Mouse (Mus musculus) heart, adult 18-20 months (tissue): ENCODE measurements around the gene Clp1. TPM values are rescaled to one million over a fixed set of nuclear protein-coding genes. Genes with fewer than 3 reads are reported as not detected.
A peak's percentile ranks its signal among the peaks of the same experiment; 100 is the strongest.
"Not testable (repeated sequence)": the region's sequence is repeated elsewhere in the genome, so short reads cannot be mapped to it uniquely, and the experiment has no call there.

ENCODE experiments used
- DNase-seq, 2 experiments: peaks; one replicate each; pipeline ENCODE4 v3.0.0; 2021 to 2022; ENCODE audit warnings: mixed read lengths in 1 of 2
- total RNA-seq, 2 experiments: library from RNA; stranded (reverse); gene quantifications; 2 replicates each; pipeline ENCODE4 v1.2.3; 2021

The Clp1 gene
- total RNA-seq, 2 experiments from 2014 or later = 4.3 to 4.4 TPM

DNA sequence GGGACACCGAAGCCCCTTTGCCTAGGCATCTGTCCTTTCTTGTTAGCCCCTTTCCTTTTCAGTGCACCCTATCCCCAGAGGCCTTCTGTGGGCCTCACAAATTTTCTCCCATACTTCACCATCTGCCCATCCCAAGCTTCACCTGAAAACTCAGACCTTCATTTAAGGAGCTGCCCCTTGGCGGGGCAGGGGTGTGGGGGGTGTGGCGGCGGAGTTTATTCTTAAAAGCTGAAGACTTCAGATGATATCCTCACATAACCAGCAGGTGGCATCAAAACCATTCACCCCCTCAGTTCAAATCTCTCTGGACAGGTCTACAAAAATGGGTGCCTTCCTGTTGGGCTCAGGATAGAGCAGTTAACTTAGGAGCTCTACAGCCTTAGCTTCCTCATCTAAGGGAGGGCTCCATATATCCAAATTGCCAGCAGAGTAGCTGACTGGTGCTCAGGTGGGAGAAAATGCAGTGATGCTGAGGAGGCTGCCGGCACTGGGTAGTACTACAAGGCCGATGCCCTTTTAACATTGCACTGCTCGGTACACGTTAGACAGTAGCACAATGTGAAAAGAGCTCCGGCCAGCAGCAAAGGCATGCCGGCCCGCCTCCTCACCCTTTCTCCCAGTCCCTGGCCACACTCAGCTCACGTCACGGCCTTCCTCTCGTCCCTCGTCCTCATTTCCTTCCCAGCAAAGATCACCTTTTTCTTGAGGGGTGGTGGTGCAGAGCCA is 13.6 kb upstream of the Clp1 start:
- DNase-seq = peak in 1 of 2 experiments; percentile 18

DNA sequence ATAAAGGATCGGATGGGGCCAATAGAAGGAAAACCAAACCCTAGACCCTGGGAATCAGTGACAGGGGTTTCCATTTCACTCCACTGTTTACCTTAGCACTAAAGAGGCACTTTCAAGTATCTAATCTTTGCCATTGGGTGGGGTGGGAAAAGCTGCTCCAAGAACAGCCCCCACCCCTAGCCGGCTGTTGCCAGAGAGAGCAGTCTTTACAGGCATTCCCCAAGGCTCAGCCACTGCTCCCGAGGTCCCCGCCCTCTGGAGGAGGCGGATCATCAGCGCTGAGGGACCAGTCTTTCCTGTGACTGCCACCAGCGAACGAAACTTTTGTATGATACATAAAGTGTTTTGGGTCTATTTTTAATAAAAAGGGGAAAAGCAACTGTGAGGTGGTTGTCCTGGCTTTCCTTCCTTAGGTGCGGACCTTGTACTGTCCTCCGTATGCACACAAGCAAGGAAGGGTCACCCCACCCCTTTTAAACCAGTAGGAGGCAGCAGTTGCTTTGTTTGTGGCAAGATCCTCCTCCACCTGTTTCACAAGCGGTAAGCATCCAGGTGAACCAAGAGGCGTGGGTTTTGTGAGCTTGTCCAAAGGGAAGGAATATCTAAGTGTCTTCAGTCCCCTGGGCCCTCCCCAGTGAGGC is 11.2 kb upstream of the Clp1 start:
- peak; percentile 22 to 54 for DNase-seq

DNA sequence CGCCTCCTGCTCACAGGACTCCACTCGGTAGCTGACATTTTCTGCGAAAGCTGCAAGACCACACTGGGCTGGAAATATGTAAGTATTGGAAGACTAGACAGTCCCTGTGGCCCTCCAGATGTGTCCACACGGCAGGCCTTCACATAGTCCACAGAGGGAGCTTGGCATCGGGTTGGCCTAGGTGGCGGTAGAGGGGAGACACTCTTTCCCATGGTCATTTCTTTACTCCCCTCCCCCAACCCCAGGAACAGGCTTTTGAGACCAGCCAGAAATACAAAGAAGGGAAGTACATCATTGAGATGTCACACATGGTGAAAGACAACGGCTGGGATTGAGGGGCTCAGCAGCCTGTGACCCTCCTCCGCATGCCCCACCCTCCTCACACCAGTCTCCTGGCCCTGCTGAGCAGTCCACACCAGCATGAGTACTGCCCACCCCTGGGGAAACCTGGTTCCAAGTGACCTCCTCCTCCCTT is 10.3 kb upstream of the Clp1 start:
- DNase-seq = no peak

DNA sequence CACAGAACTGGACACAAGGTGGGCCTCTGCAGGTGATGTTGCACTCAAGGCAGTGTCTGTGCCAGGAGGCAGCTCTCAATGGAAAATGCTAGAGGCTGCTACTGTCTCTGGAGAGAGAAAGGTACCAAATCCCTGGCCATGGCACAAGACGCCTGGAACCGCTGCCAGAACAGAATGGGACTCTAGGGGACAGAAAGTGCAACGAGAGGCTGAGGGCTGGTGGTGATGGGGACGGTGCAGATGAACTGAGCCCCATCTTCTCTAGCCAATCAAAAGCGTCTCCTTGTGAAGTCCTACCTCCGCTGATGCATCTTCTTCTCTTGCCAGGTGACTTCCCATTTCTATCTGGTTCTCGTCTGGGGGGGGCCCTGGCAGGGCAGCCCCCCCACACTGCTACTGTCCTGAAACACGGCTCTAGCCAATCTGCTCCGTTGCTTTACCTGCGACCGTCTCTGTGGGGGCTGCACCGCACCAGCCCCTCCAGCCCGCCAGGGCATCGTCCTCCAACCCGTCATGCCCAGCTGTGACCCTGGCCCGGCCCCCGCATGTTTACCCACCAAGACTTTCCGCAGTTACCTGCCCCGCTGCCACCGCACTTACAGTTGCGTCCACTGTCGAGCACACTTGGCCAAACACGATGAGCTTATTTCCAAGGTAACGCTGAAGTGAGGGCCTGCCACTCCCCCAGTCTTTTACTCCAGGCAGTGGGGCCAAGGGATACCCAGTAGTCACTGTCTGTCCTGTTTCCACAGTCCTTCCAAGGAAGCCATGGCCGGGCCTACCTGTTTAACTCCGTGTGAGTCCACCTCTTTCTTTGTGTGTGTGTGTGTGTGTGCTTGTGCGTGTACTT is 9.4 kb upstream of the Clp1 start:
- DNase-seq = no peak

DNA sequence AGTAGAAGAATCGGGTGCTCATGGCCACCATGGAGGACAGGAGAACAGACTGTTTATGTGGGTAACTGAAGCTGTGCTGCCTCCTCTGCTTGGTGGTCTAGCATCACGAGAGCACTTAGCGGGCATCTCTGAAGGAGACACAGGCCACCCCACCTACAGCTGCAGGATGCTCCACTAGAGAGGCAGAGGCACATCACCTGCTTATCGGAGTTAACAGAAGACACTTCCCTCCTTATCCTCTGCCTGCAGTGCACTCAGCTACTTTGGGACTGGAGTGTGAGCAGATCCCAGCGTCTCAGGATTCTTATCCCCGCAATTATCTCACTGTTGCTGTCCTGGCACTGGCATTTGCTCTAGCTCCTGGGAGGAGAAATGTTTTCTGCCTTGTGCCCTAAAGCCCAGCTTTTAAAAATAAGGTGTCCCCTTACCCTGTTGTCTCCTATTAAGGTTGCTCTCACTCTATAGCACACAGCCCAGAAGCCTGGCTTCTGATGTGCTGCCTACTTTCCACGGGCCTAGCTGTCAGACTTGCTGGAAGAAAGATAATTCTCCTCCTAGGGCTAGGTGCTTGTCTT is 8.3 kb upstream of the Clp1 start:
- DNase-seq = no peak

DNA sequence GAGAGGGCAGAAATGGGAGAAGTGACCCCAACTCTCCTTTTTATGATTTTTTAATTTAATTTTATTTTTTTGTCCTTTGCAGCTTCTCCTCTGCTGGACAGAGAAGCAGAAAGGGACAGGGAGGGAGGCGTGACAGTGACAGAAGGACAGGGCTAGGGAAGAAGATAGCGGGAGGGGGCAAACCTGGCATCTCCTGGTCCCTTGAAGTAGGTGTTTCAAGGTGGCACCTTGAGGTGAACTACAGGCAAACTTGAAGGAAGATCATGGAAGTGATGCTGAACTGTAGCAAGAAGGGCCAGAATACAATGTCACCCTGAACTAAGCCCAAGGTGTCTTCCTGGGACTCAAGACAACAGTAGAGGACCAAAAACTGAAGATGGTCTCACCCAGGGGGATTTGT is 7.8 kb upstream of the Clp1 start:
- no peak for DNase-seq

DNA sequence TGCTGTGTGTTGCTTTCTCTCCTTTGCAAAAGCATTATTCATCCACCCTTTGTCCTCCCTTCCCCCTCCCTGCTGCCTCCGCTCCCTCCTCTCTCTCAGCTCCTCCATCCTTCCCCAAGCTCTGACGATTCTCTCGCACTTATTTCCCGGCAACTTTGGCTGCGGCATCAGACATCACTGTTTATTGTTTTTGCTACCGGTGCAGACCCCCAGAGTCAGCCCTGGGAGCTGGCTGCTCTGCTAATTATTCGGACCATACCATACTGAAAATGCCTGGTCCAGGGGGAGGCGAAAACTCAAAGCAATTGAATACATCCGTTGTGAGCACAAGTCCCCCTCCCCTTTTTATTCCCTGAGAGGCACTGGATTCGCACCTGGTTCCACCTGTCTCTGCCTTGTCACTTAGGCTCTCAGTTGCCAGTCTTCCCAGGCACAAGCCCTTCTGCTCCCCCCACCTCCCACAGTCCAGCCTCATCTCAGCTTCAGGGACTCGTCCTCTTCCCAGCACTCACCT is 7.3 kb upstream of the Clp1 start:
- DNase-seq = no peak

DNA sequence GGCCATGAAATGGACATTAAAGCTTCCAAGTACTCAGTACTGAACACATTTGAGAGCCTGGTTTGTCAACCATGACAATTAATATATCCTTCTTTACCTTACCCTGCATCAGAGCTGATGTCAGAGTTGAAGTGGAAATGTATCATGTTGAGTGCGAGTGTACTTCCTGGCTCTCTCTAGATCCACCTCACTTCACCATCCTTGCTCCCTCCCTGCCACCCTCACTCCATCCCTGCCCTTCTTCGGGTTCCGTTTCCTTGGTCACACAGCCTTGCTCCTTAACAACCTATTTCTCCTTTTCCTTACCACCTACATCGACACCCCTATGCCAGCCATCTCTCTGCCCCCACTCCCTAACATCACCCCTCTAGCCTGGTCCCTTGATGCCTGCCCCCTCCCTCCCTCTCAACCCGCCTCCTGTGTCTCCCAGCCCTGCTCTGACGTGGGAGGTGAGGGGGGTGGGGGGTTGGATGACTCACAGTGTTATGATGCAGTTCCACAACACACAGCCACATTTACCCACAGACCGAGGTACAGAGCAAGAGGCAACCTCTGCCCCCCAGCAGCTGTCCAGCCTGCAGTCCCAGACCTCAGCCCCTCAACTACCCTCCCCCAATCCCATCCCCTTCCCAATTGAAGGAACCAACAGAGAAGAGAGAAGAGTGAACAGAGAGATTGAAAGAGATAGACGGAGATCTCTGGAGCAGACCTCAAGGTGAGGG is 6.6 kb upstream of the Clp1 start, which contains the start of gene Ypel4:
TSS of gene Ypel4 (plus strand) at position 480 of the 722 bp plus-strand sequence.
- peak; percentile 37 to 58 for DNase-seq

DNA sequence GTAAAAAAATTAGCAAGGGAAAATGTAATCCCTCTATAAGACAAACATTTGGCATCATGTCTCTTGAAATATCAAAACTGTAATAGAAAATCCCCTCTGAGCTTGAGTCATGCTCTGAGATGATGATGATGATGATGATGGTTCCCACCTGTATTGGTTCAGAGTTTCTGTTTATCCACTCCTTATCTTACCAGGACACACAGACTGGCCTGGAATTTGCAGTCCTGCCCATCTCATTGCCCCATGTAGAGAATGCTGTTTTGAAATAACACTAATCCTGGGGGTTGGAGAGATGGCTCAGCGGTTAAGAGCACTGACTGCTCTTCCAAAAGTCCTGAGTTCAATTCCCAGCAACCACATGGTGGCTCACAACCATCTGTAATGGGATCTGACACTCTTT is 5.2 kb upstream of the Clp1 start:
- no peak for DNase-seq

DNA sequence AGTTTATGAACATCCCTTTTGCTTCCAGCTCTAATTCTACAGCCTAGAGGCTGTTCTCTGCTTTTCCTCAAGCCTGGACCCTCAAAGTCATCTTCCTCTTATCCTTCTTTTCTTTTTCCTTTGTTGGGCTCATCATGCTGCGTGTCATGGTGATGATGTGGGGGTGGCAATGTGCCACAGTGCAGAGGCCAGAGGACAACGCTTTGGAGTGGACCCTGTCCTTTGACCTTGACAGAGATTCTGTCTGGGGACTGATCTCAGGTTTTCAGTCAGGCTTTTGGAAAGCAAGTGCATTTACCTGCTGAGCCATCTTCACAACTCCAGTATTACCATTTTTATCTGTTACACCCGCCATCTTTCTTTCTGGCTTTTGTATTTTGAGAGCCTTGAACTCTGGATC is 4.1 kb upstream of the Clp1 start:
- DNase-seq = no peak

DNA sequence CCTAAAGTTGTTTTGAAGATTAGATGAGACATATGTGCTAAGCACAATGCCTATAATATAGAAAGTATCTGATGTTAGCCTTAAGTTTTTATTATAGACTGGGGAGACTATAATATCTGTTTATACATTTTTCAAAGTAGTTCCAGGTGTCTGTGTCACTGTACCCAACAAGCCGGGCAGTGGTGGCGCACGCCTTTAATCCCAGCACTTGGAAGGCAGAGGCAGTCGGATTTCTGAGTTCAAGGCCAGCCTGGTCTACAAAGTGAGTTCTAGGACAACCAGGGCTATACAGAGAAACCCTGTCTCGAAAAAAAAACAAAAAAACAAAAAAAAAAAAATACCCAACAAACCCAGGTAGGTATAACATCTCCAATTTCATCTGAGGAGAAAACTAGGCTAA is 1.0 kb upstream of the Clp1 start:
- not testable (repeated sequence) for DNase-seq

DNA sequence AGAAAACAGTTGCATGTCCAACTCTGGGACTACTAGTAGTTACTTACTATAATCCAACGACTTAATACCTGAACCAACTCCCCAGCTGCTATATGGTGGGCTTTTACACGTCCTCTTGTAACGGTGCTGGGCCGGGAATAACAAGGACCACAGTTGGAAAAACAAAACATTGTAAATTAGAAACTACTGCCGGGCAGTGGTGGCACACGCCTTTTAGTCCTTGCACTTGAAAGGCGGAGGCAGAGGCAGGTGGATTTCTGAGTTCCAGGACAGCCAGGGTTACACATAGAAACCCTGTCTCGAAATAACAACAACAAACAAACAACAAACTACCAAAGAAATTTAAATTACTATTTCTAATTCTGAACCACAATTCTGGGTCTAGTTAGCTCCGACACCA is 434 bp downstream of the Clp1 start:
- no peak for DNase-seq

DNA sequence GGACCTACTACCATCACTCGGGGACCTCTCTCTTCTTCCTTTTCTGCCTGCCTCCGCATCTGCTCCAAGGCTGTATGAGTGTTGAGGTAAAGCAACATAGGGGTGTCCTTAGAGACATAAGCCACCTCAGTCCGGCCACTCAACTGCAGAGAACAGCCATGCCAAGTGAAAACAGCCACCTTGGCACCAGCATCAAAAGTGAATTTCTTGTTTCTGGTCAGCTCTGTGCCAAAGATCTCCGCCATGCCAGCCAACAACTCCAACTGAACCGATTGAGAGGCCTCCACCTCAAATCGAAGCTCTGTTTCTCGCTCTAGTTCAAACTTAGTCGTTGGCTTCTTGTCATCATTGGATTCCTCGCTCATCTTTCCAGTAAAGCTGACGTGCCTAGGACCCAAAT is 1.4 kb downstream of the Clp1 start:
- DNase-seq = no peak

DNA sequence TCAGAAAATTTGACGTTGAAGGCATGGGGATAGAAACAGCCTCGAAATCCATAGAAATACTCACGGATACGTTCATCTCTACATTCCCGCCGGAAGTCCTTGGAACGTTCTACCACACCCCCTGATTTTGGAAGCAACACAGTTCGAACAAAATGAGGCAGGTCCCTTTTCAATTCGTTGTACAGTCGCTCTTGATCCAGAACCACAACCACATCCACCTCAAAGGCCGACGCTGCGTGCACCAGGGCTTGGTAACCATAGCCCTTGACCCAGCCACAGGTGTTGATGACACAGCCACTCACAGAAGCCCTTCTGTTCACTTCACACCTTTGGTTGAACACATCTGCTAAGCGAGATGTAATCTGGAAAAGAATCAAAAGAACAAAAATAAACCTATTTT is 3.3 kb downstream of the Clp1 start:
- no peak for DNase-seq

DNA sequence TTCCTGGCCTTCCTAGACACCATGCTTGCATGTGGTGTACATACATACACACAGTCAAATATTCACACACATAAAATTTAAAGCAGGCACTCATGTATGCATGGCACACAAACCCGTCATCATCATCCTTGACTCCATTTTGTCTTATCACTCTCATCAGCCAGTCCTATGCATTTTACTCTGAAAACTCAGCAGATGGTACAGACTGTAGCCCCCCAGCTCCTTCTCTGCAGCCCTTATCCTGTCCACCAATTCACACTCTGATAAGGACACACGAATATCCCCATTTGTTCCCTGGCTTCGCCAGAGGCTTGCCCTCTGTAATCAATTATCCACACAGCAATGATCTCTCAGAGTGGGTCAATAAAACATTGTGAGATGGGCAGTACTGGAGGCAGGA is 6.0 kb downstream of the Clp1 start:
- DNase-seq = no peak

DNA sequence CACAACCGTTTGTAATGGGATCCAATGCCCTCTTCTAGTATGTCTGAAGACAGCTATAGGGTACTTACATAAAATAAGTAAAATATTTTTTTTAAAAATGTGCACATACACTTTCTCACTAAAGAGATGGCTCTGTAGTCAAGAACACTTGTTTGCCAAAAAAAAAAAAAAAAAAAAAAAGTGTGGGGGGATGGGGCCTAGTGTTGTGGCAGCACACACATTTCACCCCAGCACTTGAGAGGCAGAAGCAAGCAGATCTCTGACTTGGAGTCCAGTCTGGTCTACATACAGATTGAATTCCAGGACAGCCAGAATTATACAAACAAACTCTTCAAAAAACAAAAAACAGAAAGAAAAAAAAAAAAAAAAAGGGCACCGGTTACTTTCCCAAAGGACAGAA is 6.4 kb downstream of the Clp1 start:
- DNase-seq = no peak

DNA sequence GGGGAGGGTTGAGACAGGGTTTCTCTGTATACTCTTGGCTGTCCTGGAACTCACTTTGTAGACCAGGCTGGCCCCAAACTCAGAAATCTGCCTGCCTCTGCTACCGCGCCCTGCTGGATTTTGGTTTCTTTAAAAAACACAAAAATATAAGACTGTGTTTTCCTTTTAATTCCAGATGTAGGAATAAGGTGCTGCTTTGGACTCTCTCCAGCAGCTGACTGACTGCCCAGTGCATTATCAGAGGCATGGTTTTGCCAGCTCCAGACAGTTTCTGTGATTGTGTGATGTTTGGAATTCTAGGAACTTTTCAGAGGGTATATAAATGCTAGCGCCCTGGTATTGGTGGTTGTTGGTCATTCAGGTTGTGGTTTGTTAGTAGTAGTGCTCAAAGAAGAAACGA is 9.8 kb downstream of the Clp1 start:
- no peak for DNase-seq

DNA sequence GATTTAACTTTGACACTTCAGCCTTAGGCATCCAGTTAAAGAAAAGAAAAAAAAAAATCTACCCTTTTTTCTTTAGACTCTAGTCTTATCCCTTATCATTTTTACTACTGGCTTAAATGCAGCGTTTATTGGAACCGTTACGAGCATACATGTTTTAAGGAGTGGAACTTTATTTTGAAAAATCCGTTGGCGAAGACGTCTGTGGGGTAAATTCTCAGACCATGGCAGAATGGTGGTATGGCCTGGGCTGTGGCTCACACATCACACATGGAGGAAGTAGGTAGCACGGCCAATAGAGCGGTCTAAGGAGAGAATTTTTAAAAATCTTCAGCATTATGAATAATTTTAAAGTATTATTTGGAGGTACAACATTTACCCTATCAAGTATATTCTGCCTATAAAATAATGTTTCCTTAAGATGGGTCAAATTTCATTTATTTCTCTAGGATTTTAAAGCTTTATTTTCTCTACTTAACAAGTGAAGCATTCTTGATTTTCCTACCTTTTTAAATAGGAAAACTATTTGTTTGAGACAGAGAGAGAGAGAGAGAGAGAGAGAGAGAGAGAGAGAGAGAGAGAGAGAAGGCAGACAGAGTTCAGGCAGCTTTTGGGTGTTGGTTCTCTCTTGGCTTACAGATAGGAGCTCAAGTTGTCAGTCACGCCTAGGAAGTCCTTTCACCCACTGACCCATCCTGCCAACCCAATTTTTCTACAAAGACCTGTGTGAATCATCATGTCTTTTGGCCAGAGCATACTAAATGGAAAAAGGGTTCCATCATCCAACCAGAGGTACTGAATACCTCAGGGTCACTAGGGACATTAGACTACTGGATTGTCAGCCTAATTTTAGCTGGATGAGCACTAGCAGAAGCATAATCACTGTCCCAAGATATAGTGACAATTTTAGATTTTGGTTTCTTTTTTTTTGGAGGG is 10.5 kb downstream of the Clp1 start:
- peak in 1 of 2 experiments; percentile 35 for DNase-seq

DNA sequence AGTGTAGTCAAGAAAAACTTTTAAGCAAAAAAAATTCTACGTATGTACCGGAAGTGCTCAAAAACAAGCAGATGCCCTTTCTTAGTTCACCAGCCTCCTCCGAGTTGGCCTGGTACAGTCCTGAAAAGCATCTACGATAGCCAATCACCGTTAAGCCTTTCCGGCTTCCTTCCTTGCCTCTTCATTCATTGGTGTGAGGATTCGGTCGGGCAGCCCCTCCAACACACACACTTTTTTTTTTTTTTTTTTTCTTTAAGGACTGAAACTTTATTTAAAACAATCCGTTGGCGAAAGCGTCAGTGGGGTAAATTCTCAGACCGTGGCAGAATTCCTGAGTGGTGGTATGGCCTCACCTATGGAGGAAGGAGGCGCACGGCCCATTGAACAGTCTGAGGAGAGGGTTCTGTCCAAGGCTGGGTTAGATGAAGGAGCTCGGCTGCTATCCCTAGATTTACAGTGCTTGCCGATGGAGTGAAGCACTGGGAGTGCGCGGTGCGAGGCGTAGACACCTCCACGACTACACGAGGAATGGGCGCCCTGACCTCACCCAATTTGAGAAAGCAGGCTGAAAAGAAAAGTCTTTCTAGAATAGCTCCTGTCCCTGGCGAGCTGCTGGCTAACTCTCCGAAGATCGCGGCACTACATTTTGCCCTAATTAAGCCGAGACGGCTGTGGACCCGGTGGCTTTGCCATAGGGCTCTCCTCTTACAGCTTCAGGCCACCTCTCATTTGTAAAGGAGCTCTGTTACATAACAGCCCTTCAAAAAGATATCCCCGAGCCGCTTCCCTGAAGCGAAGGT is 11.4 kb downstream of the Clp1 start:
- DNase-seq = peak; percentile 84 to 96
